Mouse (Mus musculus): ENCODE measurements around the gene Sectm1a. TPM values are rescaled to one million over a fixed set of nuclear protein-coding genes. Genes with fewer than 3 reads are reported as not detected.
"Not testable (repeated sequence)": the region's sequence is repeated elsewhere in the genome, so short reads cannot be mapped to it uniquely, and the experiment has no call there.

The Sectm1a gene
- polyA plus RNA-seq, 1 experiment, result not detected

DNA sequence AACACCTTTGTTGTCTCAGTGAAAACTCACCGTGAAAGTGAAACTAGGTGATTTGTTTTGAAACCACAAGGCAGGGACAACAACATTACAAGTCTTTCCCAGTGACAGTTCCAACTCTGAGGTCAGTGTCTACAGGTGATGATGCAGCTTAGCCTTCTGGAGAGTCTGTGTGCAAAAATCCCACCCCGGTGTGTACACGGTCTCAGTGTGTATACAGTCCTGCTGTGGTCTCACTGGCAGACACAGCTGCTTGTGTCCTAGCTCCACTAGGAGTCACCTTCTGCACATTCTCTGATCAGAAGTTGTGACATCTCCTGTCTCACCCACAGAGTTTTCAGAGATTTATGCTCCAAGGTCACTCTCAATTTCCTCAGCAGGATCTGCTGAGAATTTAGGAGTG is 16.8 kb downstream of the Sectm1a start:
- WGBS, result 73% methylated on average over 3 of the region's 3 CpGs
- H3K27ac ChIP-seq (ENCODE audit: insufficient read depth, low read length), result no peak overlapping the region
- H3K4me1 ChIP-seq (ENCODE audit: control insufficient read depth, insufficient read depth, low read length), result no peaks in the 10 kb centered on the region
- DNase-seq, result no peak
- H3K4me3 ChIP-seq (replicated peaks; ENCODE audit: insufficient read depth, low read depth, low read length), result no peak overlapping the region
- TF ChIP-seq POLR2A (IDR thresholded peaks at IDR 0.05; ENCODE audit: borderline replicate concordance, insufficient read depth, low read length) (no peak), CTCF (IDR thresholded peaks at IDR 0.05; ENCODE audit: borderline replicate concordance, insufficient read depth, low read depth, low read length) (no peak)
- no peaks in the 10 kb centered on the region for H3K27me3 ChIP-seq (ENCODE audit: control insufficient read depth, insufficient read depth, low read length)

DNA sequence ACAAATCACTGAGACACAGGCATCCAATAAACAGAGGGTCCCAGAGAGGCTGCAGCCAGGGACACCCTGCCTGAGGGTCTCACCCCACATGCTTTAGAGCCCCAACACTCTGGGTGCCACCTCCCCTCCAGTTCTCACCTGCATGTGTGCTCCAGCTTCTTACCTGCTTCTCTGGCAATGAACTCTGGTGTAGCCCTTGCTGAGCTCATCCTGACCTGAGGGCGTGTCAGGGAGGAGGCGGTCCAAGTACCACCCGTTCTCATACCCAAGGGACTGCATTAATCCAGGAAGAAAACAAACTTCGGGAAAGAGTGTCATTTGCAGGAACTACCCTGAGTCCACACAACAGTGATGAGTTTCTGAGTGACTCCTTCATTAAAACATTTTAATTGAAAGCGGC is 17.6 kb downstream of the Sectm1a start, which contains the start of gene Sectm1b:
Gene Sectm1b, minus strand, starts transcription at position 191 of the 400 bp plus-strand sequence.
- 77% methylated on average over 5 of the region's 5 CpGs for WGBS
- TF ChIP-seq CTCF (IDR thresholded peaks at IDR 0.05; ENCODE audit: borderline replicate concordance, insufficient read depth, low read depth, low read length) (no peak), POLR2A (IDR thresholded peaks at IDR 0.05; ENCODE audit: borderline replicate concordance, insufficient read depth, low read length) (no peak)
- H3K27ac ChIP-seq (ENCODE audit: insufficient read depth, low read length), result no peak within 1 kb of the TSS
- H3K4me3 ChIP-seq (replicated peaks; ENCODE audit: insufficient read depth, low read depth, low read length), result no peak within 1 kb of the TSS
- no peaks in the 10 kb centered on the region for H3K27me3 ChIP-seq (ENCODE audit: control insufficient read depth, insufficient read depth, low read length)
- no peak for DNase-seq
- H3K4me1 ChIP-seq (ENCODE audit: control insufficient read depth, insufficient read depth, low read length), result no peaks in the 10 kb centered on the region

DNA sequence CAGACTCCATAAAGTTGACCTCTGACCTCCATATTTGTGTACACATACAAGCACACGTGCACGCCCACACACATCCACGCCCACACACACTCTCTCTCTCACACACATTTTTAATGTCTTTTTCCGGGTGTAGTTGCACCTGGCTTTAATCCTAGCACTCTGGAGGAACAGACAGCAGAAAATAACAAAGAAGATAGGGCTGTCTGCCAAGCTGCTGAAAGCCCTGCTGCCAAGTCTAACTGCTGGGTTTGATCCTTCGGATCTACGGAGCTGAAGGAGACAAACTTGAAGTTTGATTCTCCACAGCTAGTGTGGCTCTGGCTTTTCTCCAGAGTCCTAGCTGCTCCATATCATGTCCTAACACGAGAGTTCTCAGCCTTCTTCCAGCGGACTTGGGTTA is 19.4 kb downstream of the Sectm1a start:
- Histone ChIP-seq H3K4me1 (ENCODE audit: control insufficient read depth, insufficient read depth, low read length) (no peaks in the 10 kb centered on the region), H3K27me3 (ENCODE audit: control insufficient read depth, insufficient read depth, low read length) (no peaks in the 10 kb centered on the region), H3K4me3 (replicated peaks; ENCODE audit: insufficient read depth, low read depth, low read length) (no peak overlapping the region), H3K27ac (ENCODE audit: insufficient read depth, low read length) (no peak overlapping the region)
- no peak for DNase-seq
- TF ChIP-seq CTCF (IDR thresholded peaks at IDR 0.05; ENCODE audit: borderline replicate concordance, insufficient read depth, low read depth, low read length) (no peak), POLR2A (IDR thresholded peaks at IDR 0.05; ENCODE audit: borderline replicate concordance, insufficient read depth, low read length) (no peak)
- WGBS, result 40% methylated on average over 8 of the region's 8 CpGs

DNA sequence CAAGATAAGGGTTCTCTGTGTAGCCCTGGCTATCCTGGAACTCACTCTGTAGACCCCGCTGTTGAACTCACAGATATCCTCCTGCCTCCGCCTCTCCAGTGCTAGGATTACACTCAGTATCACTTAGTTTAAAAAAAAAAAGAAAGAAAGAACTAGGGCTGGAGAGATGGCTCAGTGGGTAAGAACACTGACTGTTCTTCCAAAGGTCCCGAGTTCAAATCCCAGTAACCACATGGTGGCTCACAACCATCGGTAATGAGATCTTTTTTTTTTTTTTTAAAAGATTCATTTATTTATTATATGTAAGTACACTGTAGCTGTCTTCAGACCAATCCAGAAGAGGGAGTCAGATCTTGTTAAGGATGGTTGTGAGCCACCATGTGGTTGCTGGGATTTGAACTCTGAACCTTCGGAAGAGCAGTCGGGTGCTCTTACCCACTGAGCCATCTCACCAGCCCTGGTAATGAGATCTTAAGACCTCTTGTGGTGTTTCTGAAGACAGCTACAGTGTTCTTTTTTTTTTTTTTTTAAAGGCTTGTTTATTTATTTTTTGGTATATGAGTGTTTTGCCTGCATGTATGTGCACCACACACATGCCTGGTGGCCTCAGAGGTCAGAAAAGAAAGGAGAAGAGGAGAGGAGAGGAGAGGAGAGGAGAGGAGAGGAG is 20.5 kb downstream of the Sectm1a start:
- H3K27ac ChIP-seq (ENCODE audit: insufficient read depth, low read length); DNase-seq; H3K4me3 ChIP-seq (replicated peaks; ENCODE audit: insufficient read depth, low read depth, low read length); H3K4me1 ChIP-seq (ENCODE audit: control insufficient read depth, insufficient read depth, low read length); H3K27me3 ChIP-seq (ENCODE audit: control insufficient read depth, insufficient read depth, low read length): not testable (repeated sequence)
- WGBS, result 95% methylated on average over 6 of the region's 6 CpGs

DNA sequence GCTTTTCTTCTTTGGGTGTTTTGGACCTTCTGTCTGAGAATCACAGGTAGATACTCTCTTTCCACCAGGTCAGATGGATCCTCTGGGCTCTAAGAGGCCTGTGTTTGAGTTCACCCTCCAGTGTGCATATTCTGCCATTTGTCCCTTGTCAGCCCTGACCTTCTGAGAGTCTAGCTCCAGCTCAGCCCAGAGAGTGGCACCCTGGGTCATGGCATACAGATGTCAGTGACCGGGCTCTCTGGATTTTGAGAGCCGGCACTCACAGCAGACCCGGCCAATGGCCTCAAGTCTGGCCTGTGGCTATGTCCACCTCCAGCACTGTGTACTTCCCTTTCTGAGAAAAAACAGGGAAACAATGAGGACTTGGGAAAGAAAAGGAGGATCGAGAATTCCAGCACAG is 21.5 kb downstream of the Sectm1a start:
- Histone ChIP-seq H3K4me3 (replicated peaks; ENCODE audit: insufficient read depth, low read depth, low read length) (no peak overlapping the region), H3K4me1 (ENCODE audit: control insufficient read depth, insufficient read depth, low read length) (no peaks in the 10 kb centered on the region), H3K27me3 (ENCODE audit: control insufficient read depth, insufficient read depth, low read length) (no peaks in the 10 kb centered on the region), H3K27ac (ENCODE audit: insufficient read depth, low read length) (no peak overlapping the region)
- 89% methylated on average over 4 of the region's 4 CpGs for WGBS
- TF ChIP-seq CTCF (IDR thresholded peaks at IDR 0.05; ENCODE audit: borderline replicate concordance, insufficient read depth, low read depth, low read length), result no peak
- no peak for DNase-seq

DNA sequence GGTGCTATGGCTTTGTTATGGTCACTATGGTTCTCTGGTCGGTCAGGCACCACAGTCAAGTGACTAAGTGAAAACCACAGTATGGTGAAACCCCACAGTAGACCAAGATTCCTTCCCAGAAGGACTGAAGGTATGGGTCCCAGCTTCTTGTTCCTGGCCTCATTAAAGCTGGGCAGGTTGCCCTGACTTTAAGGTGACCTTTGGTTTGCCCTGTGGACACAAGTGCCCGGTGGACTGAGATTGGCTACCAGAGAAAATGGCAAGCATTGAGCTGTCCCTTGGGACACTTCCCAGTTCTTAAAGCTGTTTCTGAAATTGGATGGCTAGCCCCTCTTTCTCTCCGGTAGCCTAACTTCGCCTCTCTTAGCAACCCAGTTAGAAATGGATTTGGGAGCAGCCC is 22.1 kb downstream of the Sectm1a start:
- no peak for TF ChIP-seq POLR2A (IDR thresholded peaks at IDR 0.05; ENCODE audit: borderline replicate concordance, insufficient read depth, low read length)
- no peak for TF ChIP-seq CTCF (IDR thresholded peaks at IDR 0.05; ENCODE audit: borderline replicate concordance, insufficient read depth, low read depth, low read length)
- H3K27me3 ChIP-seq (ENCODE audit: control insufficient read depth, insufficient read depth, low read length), result no peaks in the 10 kb centered on the region

DNA sequence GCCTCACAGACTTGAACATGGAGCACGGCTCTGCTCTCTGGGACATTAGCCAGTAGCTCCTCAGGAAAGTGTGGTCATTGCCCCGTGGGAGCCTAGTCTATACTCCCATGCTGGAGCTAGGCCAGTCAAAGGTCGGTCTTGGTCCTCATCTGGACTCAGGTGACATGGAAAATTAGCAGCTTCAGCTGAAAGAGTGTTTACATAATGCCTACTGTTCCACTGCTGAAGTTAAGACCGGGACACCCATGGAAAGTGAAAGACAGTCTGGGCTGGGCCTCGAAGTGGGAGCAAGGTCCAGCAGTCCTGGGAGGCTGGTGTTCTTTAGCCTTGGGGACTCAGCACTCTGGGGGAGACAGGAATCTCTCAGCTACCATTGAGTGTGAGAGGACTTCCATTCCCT is 22.9 kb downstream of the Sectm1a start:
- Histone ChIP-seq H3K27me3 (ENCODE audit: control insufficient read depth, insufficient read depth, low read length) (no peaks in the 10 kb centered on the region), H3K27ac (ENCODE audit: insufficient read depth, low read length) (no peak overlapping the region), H3K4me3 (replicated peaks; ENCODE audit: insufficient read depth, low read depth, low read length) (no peak overlapping the region), H3K4me1 (ENCODE audit: control insufficient read depth, insufficient read depth, low read length) (no peaks in the 10 kb centered on the region)
- TF ChIP-seq CTCF (IDR thresholded peaks at IDR 0.05; ENCODE audit: borderline replicate concordance, insufficient read depth, low read depth, low read length), result no peak
- no peak for TF ChIP-seq POLR2A (IDR thresholded peaks at IDR 0.05; ENCODE audit: borderline replicate concordance, insufficient read depth, low read length)
- DNase-seq, result no peak
- WGBS, result 63% methylated on average over 5 of the region's 5 CpGs

More for the DNA sequence above, 22.1 kb downstream of the Sectm1a start:
- Histone ChIP-seq H3K4me3 (replicated peaks; ENCODE audit: insufficient read depth, low read depth, low read length) (no peak overlapping the region), H3K27ac (ENCODE audit: insufficient read depth, low read length) (no peak overlapping the region), H3K4me1 (ENCODE audit: control insufficient read depth, insufficient read depth, low read length) (no peaks in the 10 kb centered on the region)
- DNase-seq, result no peak
- WGBS, result 70% methylated on average over 4 of the region's 4 CpGs

DNA sequence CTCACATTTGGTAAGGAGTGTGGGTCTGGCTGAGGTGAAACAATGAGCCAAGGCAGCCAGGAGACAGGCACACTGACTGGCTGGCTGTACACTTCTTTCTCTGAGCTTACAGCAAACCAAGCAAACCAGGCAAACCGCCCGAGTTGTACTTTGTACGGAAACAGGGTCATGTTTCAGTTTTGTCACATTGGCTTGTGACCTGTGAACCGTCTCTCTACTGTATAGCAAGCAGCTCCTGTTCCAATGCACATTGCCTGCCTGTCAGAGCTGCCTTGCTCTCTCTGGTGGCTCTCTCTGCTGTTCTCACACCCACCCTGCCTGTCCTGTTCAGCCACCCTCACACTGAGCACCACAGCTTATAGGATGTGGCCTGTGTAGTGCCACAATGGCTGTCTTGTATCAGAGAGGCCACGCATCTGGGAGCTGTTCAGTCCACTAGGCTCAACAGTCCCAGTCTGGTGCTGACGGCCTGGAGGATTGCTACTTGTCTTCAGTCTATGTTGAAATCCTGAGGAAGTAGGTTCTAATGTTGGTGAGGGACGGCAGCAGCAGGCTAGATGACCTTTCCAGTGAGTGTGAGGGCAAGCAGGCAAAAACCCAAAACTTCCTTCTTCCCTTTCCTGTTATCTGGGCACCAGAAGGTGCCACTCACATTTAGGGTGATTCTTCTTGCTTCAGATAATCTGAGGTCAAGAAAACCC is 24.3 kb downstream of the Sectm1a start:
- Histone ChIP-seq H3K4me3 (replicated peaks; ENCODE audit: insufficient read depth, low read depth, low read length) (no peak overlapping the region), H3K4me1 (ENCODE audit: control insufficient read depth, insufficient read depth, low read length) (no peaks in the 10 kb centered on the region), H3K27me3 (ENCODE audit: control insufficient read depth, insufficient read depth, low read length) (no peaks in the 10 kb centered on the region), H3K27ac (ENCODE audit: insufficient read depth, low read length) (no peak overlapping the region)
- TF ChIP-seq POLR2A (IDR thresholded peaks at IDR 0.05; ENCODE audit: borderline replicate concordance, insufficient read depth, low read length) (no peak), CTCF (IDR thresholded peaks at IDR 0.05; ENCODE audit: borderline replicate concordance, insufficient read depth, low read depth, low read length) (no peak)
- WGBS, result 76% methylated on average over 7 of the region's 7 CpGs
- no peak for DNase-seq
